Comparison of ENCODE assay signal across 8 mouse cellular contexts in the genomic region with DNA sequence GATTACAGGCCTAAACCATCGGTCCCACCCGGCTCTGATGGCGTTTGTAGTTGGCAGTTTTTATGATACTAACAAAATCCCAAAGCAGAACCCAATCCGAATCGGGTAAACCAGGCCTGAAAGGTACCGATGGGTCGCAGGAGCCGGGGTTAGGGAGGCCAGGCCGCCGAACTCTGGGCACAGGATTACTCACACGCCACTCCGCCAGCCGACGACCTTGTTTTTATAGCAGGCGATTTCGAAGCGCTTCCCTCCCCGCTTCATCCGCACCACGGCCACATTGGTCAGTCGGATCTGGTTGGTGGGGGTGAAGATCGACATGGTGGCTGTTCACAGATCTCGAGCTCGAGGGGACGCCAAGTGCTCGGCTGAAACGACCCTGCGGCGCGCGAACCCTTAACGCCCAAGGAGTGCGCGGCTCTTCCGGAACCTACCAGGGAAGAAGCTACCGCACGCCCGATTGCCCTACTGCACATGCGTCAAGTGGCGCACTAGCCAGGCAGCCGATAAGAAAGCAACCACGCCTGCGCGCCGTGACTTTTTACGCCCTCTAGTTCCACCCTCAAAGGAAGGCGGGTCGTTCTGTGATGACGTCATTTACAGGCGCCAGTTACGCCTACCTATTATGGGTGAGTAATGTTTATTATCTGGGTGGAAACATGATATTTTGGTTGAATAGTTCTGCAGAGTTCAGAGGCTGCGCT. TPM values are rescaled to one million over a fixed set of nuclear protein-coding genes. Genes with fewer than 3 reads are reported as not detected.
A peak's percentile ranks its signal among the peaks of the same experiment; 100 is the strongest.
DNase-seq lines count a peak whose midpoint lies in the region; ATAC-seq and TF ChIP-seq lines count a peak whose summit lies in the region.

TSS of gene Sbds (minus strand) at position 514 of the 704 bp plus-strand sequence.
TSS of gene Tyw1 (plus strand) at position 603 of the 704 bp plus-strand sequence.

- peaks cover 26% of the 10 kb centered on the region for H3K36me3 ChIP-seq in hindbrain, postnatal 0 days (ENCODE audit: insufficient read depth, low read length)

- peak; percentile 99 for DNase-seq in ZHBTc4 (ENCODE audit: low read depth, low spot score)
- DNase-seq in gastrocnemius, adult 2 months, result peak; percentile 99
- peak; percentile 99 for DNase-seq in hindbrain, postnatal 0 days (ENCODE audit: low spot score)
- DNase-seq in left cerebral cortex, adult 2 months (ENCODE audit: extremely low spot score in 1 of 2, low spot score in 2 of 2), result peak; percentile 96 to 97
- DNase-seq in right cerebral cortex, adult 2 months (ENCODE audit: low spot score in 2 of 2), result peak; percentile 98 to 99
- peak; percentile 99 for DNase-seq in urinary bladder, postnatal 14 days (ENCODE audit: low spot score)

- H3K9ac ChIP-seq in hindbrain, postnatal 0 days (replicated peaks; ENCODE audit: low read length), result peak within 1 kb of the TSS; percentile 80

- no peaks in the 10 kb centered on the region for H3K9me3 ChIP-seq in hindbrain, postnatal 0 days (ENCODE audit: low read length)

- intact Hi-C loops in gastrocnemius, adult 2 months (cut with DNase I), result no loop called here
- intact Hi-C loops in left cerebral cortex, adult 2 months (cut with DNase I), result loop anchor here (2.0 kb wide), 1 partner anchor 32 kb away; no protein-coding TSS in a partner anchor

- TF ChIP-seq CTCF in gastrocnemius, adult 2 months (IDR thresholded peaks at IDR 0.05), result no peak
- TF ChIP-seq CTCF in hindbrain, postnatal 0 days (IDR thresholded peaks at IDR 0.05; ENCODE audit: low read depth), result peak; percentile 31; the same call in 1 of the 2 replicates
- no peak for TF ChIP-seq CTCF in left cerebral cortex, adult 2 months (IDR thresholded peaks at IDR 0.05)

- WGBS in hindbrain, postnatal 0 days, result under 1% methylated on average over 52 of the region's 52 CpGs

- H3K4me3 ChIP-seq in gastrocnemius, adult 2 months, result peak within 1 kb of the TSS; percentile 95
- H3K4me3 ChIP-seq in hindbrain, postnatal 0 days (ENCODE audit: low read length), result peak within 1 kb of the TSS; percentile 71
- peak within 1 kb of the TSS; percentile 91 for H3K4me3 ChIP-seq in left cerebral cortex, adult 2 months

- ATAC-seq in common myeloid progenitor, adult 5-6 weeks (replicated peaks; ENCODE audit: low read depth, poor library complexity, severe bottlenecking), result peak; percentile 76
- peak; percentile 89 for ATAC-seq in hindbrain, postnatal 0 days
- ATAC-seq in megakaryocyte, adult 5-6 weeks (ENCODE audit: poor library complexity, severe bottlenecking), result peak; percentile 79

- H3K27me3 ChIP-seq in hindbrain, postnatal 0 days (ENCODE audit: insufficient read depth, low read length), result no peaks in the 10 kb centered on the region

- peak within 1 kb of the TSS; percentile 98 for H3K27ac ChIP-seq in gastrocnemius, adult 2 months
- H3K27ac ChIP-seq in hindbrain, postnatal 0 days, result peak within 1 kb of the TSS; percentile 85
- H3K27ac ChIP-seq in left cerebral cortex, adult 2 months, result peak within 1 kb of the TSS; percentile 91

- peak within 1 kb of the TSS; percentile 73 for H3K4me2 ChIP-seq in hindbrain, postnatal 0 days (ENCODE audit: low read depth, low read length)

- peaks cover 3% of the 10 kb centered on the region; the same call in 1 of the 2 replicates for H3K4me1 ChIP-seq in hindbrain, postnatal 0 days (ENCODE audit: insufficient read depth, low read length)

RNA-seq across cellular contexts. Expression of gene Sbds, which starts in this region (rescaled TPM):
- total RNA-seq in common myeloid progenitor, adult 5-6 weeks (2017), result 107 and 134 TPM in 2 replicates
- total RNA-seq in gastrocnemius, adult 2 months (2021), result 10 to 100 TPM; 27.5 to 34.5 TPM
- 14.9 and 21.5 TPM in 2 replicates for total RNA-seq in hindbrain, postnatal 0 days (2014; rRNA removed)
- polyA plus RNA-seq in hindbrain, postnatal 0 days (2015; fragmentation: Nextera tagmentation; extraction: Ambion mirVana), result 52.3 and 57.2 TPM in 2 replicates
- total RNA-seq in left cerebral cortex, adult 2 months (2021), result 10 to 100 TPM; 83.8 to 90.4 TPM
- total RNA-seq in megakaryocyte, adult 5-6 weeks (2015), result 31.0 and 35.4 TPM in 2 replicates
- 58.1 and 62.2 TPM in 2 replicates for total RNA-seq in megakaryocyte, adult 5-6 weeks (2017)

RNA-seq across cellular contexts. Expression of gene Tyw1, which starts in this region (rescaled TPM):
- 35.8 and 43.0 TPM in 2 replicates for total RNA-seq in common myeloid progenitor, adult 5-6 weeks (2017)
- 1 to 10 TPM; 9.5 TPM for total RNA-seq in gastrocnemius, adult 2 months (2021)
- total RNA-seq in hindbrain, postnatal 0 days (2014; rRNA removed), result 20.5 and 22.7 TPM in 2 replicates
- polyA plus RNA-seq in hindbrain, postnatal 0 days (2015; fragmentation: Nextera tagmentation; extraction: Ambion mirVana), result 17.6 and 18.1 TPM in 2 replicates
- total RNA-seq in left cerebral cortex, adult 2 months (2021), result 10 to 100 TPM; 15.4 to 16.1 TPM
- total RNA-seq in megakaryocyte, adult 5-6 weeks (2015), result 10.1 and 11.1 TPM in 2 replicates
- total RNA-seq in megakaryocyte, adult 5-6 weeks (2017), result 24.0 and 24.4 TPM in 2 replicates

Comparison
In these comparisons a context has a peak if more than half of its experiments do, and no peak if none do; other contexts are left out.
1. Peak in every context shown above with its lines: DNase-seq, ATAC-seq, H3K4me3 ChIP-seq and H3K27ac ChIP-seq.